Mouse (Mus musculus) regulatory T cell (primary cell): ENCODE measurements around the gene Ccdc155.

Experiments used
- in situ Hi-C: fragments of 300-600 bp; cut with MboI, MseI; formaldehyde crosslinking; loops from one replicate; pipeline ENCODE4 v1.15.1; 2025; ENCODE audit warnings: high pct_unique_total_duplicates

Ccdc155 gene

GRCm38 (mm10) chr7:45226421-45226820 lies 21.7 kb upstream of the Ccdc155 start:
- in situ Hi-C loops = no loop called here

- in situ Hi-C loops = no loop called here
Measured at GRCm38 (mm10) chr7:45224826-45225225, 20.1 kb upstream of the Ccdc155 start.

- in situ Hi-C loops = no loop called here
Measured at GRCm38 (mm10) chr7:45221680-45222079, 17.0 kb upstream of the Ccdc155 start.

DNA sequence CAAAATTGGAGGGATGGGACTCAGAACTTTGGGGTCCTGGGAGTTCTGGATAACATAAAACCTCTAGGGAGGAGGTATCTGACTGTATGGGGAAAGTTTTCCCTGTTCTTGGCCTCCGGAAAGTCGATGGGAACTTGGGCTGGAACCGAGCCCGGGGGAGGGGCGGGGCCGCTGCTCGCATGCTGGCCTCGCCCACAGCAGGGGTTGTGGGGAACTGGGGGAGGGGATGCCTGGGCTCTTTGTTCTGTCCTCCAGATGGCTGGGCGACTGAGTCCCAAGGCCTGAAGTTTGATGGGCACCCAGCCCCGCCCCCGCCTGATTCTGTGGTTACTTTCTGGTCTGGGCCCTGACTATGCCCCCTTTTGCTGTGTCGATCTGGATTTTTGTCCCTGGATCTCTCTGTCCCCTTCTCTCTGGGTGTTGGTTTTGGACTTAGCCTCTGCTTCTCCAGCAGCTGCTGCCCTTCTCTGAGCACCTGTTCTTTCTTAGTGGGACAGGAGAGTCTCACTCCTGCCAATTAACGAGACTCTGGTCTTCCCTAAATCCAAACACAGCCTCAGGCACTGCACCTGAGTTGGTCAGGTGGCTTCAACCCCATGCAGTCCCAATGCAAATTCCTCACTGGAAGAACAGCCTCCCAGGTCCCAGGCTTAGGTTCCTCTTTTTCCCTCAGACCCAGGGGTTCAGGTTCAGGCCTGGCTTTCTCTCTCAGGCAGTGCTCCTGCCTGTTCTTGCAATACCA lies 11.9 kb upstream of the Ccdc155 start:
- in situ Hi-C loops = no loop called here

GRCm38 (mm10) chr7:45215673-45216441 lies 11.2 kb upstream of the Ccdc155 start, which contains the start of gene Tead2:
Gene Tead2 (plus strand): TSS chr7:45215753.
- in situ Hi-C loops = no loop called here

- in situ Hi-C loops = no loop called here
Measured at GRCm38 (mm10) chr7:45213708-45214107, 9.0 kb upstream of the Ccdc155 start.

DNA sequence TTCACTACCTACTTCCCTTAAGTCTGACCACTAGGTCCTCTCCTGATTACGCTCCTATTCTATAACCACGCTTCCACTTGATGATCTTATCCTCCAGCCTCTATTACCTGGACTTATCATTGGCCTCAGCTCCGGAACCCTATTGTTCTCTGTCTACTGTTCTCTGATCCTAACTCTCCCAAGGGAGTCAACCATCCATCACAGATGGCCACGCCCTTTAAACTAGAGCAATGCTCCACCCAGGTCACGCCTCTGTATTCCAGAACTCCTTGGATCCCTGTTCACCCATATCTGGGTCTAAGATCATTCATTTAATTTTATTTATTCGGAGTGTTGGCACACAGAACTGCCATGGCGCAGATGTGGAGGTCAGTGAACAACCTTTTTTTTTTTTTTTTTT lies 7.7 kb upstream of the Ccdc155 start:
- in situ Hi-C loops = no loop called here

DNA sequence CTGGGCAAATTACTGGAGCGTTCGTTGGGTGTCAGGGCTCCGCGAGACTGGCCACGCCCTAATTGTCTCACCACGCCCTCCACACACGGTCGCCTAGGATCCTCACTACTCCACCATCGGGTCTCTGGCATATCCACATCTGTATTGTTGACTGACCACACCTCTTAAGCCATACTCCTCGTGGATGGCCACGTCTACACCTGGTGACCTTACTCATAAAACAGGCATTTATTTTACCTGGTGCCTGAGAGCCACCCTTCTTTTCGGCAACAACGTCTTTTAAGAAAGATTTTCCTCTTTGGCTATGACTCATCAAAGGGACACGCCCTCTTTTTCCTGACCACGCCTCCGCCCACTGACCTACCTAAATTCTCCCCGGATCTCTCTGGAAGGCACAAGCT lies 7.2 kb upstream of the Ccdc155 start, which contains the start of gene Dkkl1:
Gene Dkkl1 (minus strand): TSS at position 297 of the 401 bp plus-strand sequence.
- in situ Hi-C loops = no loop called here

DNA sequence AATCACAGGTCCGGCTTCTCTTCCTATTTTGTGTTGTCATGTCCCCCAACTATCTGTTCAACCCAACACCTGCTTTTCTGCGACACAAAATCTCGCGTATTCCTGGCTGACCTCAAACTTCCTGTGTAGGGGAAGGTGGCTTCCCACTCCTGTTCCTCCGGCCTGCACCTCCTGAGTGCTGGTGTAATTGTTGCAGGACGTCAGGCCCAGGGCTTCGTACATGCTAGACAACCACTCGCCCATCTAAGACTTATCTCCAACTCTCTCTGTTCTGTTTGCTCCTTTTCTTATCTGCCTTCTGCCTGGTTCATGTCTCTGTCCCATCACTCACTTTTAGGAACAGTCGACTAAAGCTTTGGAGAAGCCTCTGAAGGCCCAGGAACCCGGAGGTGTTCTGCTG lies 6.4 kb upstream of the Ccdc155 start:
- in situ Hi-C loops = no loop called here

DNA sequence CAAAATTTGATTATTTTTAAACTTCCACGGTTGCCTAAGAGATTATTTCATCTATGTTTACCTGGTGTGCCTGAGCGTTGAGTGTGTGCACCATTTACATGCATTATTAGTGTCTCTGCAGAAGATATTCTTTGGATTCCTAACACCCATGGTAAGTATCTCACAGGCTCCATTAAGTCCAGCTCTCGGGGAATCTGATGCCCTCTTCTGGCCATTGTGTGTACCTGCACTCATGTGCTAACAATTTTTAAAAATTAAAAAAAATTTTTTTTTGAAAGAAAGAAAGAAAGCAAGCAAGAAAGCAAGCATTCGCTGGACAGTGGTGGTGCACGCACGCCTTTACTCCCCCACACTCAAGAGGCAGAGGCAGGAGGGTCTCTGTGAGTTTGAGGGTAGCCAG lies 3.6 kb upstream of the Ccdc155 start:
- in situ Hi-C loops = no loop called here

DNA sequence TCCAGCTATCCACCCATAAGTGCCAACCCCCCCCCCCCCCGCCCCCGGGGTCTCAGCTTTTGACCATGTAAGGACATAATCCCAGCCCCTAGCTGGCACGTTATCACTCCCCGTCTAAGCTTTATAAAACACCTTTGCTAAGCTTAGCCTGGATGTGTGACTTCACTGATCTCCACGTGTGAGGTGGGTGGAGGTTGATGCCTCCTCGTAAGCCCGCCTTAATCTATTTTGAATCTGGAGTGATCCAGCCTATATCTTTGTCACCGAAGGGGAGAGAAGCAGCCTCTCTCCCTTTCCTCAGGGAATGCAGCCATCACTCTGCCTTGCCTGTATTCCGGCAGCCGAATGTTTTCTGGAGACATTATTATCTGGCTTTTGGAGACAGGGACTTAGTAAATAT lies 2.0 kb downstream of the Ccdc155 start:
- in situ Hi-C loops = no loop called here

DNA sequence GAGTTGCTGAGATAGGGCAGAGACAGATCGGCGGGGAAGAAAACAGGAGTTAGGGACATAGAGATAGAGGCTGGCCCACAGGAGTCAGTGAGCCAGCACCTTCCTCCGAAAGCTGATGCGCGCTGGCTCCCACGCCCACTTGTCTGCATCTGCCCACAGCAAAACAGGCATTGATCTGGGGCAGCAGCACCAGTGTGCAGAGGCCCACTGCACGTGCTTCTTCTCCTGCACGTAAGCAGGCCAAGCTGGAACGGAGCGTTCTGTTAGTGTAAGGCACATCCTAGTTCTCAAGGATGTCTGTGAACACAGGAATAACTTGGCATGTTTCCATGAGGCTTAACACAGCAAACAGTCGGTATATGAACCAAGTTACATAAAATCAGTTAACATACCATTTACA lies 5.7 kb downstream of the Ccdc155 start:
- in situ Hi-C loops = no loop called here

GRCm38 (mm10) chr7:45198435-45198834 lies 6.3 kb downstream of the Ccdc155 start:
- in situ Hi-C loops = no loop called here

GRCm38 (mm10) chr7:45196994-45197393 lies 7.7 kb downstream of the Ccdc155 start:
- in situ Hi-C loops = no loop called here

DNA sequence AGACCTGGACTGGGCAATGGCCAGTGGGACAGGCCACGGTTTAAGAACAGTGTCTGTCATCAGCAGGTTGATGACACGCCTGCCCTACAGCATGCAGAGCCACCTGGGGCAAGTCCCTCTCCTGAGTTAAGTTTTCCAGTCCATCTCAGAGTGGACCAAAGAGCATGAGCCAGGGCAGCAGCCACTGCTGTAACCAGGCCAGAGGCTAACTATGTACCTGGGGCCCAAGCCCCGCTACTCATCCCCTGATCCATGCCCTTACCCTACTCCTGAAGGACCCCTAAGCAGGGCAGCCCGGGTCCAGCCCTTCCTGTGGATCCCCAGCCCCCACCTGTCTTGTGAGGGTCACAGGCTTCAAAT lies 8.5 kb downstream of the Ccdc155 start:
- in situ Hi-C loops = no loop called here

- in situ Hi-C loops = no loop called here
Measured at GRCm38 (mm10) chr7:45195341-45196175, 9.1 kb downstream of the Ccdc155 start.

DNA sequence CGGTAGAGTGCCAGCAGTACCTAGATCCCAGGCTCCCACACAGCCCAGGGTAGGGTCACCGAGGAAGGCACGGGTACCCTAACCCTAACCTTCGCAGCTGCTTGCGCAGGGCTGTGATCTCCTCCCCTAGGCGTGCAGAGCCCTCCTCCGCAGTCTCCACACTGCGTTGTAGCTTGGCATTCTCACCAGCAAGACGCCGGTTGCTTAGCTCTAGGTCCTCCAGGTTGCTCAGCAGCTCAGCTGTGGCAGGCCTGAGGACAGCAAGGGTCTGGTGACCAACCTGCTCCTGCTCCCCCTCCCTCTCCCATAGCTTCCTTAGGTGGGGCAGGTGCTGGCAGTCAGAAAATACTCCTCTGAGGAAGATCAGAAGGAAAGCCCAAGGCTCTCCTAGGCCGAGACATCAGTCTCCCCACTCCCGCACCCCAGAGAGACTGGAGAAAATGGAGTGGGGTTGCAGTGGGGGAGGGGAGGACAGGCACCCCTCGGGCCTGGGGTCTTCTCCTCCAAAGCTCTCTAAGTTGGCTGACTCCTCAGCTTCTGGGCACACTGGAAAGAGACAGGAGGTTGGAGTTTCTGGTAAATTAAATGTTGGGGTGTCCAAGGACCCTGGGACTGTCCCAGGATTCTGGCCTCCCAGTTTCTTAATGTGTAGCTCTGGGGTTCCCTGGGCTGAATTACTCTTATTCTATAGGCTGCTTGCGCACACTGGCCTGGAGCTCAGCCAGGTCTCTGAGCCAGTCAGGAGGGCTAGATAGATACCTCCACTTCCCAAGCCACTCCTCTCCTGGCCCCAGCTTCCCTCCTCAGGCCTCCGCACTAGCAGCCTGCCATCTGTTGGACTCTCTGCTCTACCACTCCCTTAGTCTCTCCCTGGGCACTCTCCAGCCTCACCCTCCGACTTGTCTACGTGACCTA lies 10.6 kb downstream of the Ccdc155 start:
- in situ Hi-C loops = no loop called here

DNA sequence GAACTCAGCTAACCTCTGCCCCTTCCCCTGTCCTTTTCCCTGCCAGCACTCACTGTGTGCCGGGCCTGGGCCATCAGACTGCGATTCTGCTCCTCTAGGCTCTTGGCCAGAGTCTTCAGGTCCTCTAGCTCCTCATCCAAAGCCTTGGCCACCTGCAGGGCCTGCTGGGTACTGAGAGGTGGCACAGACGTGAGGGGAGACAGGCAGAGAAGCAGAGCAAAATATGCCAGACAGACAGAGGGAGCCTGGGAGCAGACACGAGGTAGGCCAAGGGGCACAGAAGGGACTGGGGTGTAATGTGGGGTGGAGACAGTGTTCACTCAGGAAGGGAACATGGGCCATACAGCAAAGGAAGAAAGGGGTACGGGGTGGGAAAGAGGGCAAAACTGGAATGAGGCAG lies 11.3 kb downstream of the Ccdc155 start:
- in situ Hi-C loops = no loop called here

DNA sequence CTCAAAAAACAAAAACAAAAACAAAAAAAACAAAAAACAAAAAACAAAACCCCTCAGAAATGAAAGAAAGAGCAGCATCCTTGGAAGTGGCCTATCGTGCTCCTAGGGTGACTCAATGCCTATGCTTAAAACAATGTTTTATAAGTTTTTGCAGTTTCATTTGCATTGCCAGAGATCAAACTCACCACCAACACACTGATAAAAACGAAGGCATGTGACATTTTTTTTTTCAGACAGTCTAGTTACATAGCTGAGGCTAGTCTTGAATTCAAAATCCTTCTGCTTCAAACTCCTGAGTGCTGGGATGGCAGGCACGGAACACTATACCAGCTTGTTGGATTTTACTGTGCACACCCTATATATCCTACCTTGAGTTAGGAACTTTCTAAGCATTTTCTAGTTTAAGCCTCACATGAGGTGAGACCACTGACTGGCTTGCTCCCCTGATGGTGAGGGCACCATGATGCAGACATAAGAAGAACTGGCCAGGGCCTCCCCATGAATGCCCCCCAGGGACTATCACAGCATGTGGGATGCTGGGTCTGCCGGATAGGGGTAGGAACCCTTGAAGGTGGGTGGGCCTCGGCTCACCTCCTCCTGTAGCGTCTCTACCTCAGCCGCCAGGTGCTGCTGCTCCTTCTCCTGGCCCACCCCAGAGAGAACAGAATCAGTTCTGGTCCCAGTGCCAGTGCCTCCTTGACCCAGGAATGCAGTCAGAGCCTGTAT lies 11.9 kb downstream of the Ccdc155 start:
- in situ Hi-C loops = no loop called here

DNA sequence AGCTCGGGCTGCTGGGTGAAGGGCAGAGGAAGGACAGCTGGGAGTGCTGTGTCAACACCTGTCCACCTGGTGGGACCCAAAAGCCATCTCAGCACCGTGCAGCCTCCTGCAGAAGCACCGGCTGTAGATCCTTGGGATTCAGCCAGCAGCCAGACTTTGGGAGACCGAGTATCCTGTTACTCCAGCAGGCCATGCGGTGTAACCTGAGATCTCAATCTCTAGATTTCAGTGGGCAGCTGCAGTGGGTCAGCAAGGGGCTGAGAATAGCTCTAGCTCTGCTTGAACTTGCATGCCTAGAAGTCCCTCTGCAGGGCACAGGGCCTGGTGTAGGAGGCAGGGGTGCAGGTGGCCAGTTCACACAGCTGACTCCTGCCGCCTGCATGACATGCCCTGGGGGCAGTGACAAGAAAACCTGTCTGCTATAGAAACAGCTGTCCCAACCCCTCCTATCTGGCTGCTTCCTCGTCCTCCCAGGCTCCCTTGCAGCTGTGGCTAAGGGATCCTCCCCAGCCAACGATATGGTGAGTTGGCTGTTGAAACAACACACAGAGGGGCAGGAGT lies 12.8 kb downstream of the Ccdc155 start:
- in situ Hi-C loops = no loop called here
